Mouse (Mus musculus): ENCODE results near the gene Ces2b. TPM values are rescaled to one million over a fixed set of nuclear protein-coding genes. Genes with fewer than 3 reads are reported as not detected.
A peak's percentile ranks its signal among the peaks of the same experiment; 100 is the strongest.
"Not testable (repeated sequence)": the region's sequence is repeated elsewhere in the genome, so short reads cannot be mapped to it uniquely, and the experiment has no call there.

The Ces2b gene
- polyA plus RNA-seq (2017; shearing (Covaris generic)) = under 1 TPM in 1 of 3 experiments, not detected in 2; 0.13 TPM

GRCm38 (mm10) chr8:104831440-104831839 lies at the start of gene Ces2b:
Gene Ces2b, plus strand, starts transcription at chr8:104831572.
- ATAC-seq = no peak

DNA sequence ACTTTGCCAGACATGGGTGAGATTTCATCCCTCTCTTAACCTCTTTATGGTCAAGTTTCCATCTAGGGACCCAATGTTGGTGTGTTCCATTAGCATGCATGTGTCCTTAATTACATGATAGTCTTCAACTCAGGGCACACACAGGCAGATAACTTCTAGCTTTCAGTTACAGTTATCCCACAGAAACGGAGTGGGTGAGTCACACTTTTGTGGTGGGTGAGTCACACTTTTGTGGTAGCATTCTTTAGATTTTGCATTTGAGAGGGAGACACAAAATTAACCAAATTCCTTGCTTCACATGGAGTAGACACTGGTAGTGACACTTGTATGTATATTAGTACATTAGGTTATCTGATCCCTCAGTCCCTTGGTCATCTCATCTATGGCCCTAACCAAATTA lies 44.3 kb upstream of the Ces2b start:
- ATAC-seq = no peak

- no peak for ATAC-seq
These were observed 42.4 kb upstream of the Ces2b start for GRCm38 (mm10) chr8:104788929-104789328.

- peak; percentile 60 for ATAC-seq
These were observed 41.3 kb upstream of the Ces2b start for GRCm38 (mm10) chr8:104789886-104790680.

DNA sequence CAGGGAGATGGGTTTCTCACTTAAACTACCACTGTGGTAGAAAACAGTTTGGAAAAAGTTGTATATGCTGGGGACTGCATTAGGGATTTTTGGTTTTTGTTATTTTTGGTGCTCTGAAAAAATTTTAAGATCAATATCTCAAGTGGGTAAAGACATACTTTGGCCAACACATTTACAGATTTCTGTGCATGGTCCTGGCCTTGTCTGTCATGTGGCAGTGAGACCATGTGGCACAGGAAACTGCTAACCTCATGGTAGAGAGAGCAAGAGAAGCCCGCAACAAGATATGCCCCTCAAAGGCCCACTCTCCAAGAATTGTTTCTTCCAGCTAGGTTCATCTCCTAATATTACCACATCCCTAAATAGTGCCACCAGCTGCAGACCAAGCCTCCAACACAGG lies 32.0 kb upstream of the Ces2b start:
- no peak for ATAC-seq

DNA sequence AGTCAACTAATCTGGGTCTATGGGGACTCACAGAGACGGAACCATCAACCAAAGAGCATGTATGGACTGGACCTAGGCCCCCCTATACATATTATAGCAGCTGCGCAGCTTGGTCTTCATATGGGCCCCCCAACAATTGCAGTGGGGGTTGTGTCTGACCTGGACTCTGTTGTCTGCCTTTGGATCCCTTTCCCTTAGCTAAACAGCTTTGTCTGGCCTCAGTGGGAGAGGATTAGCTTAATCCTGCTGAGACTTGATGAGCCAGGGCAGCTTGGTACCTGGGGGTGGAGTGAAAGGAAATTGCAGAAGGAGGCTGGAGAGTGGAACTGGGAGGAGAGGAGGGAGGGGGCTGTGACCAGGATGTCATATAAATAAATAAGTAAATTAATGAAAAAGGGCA lies 25.2 kb upstream of the Ces2b start:
- no peak for ATAC-seq

- no peak for ATAC-seq
These were observed 22.6 kb upstream of the Ces2b start for GRCm38 (mm10) chr8:104808542-104809413.

GRCm38 (mm10) chr8:104809436-104809835 lies 21.9 kb upstream of the Ces2b start:
- no peak for ATAC-seq

GRCm38 (mm10) chr8:104826912-104827311 lies 4.5 kb upstream of the Ces2b start:
- ATAC-seq = no peak

- no peak for ATAC-seq
These were observed 3.2 kb upstream of the Ces2b start for GRCm38 (mm10) chr8:104828221-104828620.

DNA sequence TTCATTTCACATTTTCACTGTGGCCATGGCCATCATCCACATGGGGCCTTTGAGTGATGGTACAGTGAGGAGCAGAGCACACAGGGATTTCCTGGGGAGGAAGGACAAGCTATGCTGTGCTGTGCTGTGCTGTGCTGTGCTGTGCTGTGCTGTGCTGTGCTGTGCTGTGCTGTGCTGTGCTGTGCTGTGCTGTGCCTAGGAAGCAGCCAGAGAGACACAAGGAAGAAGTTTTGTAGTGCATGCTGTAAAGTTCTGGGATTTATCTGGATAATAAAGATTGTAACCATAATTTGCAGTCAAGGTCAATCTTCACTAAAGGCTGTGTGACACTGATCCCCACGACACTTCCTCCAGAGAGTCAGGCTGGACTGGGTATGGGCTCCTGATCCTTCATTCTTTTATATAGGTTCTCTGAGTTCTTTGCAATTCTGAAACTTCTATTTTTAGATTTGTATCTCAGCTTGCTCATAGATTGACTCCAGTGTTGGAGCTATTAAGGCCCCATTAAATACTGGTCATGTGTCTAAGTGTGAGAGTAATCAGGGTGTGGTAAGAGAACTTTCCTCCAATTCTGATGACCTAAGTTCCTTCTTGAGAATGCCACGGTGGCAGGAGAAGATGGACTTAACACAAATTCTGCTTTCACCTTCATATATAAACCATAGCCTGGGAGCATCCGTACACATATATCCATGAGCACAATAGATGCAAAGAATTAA lies 10.1 kb downstream of the Ces2b start:
- ATAC-seq = no peak

DNA sequence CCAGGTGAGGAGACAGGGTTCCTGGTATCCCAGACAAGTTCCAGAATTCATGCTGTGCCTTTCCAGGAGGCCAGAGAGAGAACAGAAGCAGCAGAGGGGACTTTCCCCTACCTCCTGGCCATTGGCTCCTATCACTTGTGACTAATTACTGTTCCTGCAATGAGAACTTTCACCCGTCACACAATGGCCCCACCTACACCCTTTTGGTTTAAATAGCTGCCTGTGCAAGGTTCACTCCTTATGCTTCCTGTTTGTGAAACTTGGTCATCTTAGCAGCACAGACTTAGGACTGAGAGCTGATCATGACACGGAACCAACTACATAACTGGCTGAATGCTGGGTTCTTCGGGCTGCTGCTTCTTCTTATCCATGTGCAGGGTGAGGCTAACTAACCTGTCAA lies 15.5 kb downstream of the Ces2b start, which contains the start of gene Ces2c:
Ces2c (plus strand) TSS at position 238 of the 400 bp plus-strand sequence.
- peak; percentile 96 for ATAC-seq

DNA sequence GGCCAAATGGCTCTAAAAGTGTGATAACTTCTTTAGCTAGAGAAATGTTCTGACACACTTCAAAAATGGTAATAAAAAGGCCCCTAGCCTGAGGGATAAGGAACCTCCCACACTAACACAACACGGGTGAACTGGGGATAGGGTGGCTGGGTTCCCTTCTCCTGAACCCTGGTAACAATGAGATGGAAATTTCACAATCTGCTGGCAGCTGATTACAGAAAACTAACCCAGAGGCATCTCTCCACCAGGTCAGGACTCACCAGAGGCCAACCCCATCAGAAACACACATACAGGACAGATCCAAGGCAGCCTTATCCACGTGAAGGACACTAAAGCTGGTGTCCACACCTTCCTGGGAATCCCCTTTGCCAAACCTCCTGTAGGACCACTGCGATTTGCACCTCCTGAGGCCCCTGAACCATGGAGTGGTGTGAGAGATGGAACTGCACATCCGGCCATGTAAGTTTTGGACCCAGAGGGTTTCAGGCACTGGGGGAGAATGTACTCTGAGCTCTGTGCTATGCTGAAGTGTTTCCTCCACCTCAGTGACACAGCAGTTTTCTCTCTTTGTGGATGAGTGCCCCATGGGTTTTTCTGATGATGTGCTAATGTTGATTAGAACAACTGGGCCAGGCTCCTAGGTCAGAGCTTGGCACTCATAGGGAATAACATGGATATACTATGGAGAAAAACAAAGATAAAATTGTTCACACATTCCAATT lies 16.5 kb downstream of the Ces2b start:
- no peak for ATAC-seq

DNA sequence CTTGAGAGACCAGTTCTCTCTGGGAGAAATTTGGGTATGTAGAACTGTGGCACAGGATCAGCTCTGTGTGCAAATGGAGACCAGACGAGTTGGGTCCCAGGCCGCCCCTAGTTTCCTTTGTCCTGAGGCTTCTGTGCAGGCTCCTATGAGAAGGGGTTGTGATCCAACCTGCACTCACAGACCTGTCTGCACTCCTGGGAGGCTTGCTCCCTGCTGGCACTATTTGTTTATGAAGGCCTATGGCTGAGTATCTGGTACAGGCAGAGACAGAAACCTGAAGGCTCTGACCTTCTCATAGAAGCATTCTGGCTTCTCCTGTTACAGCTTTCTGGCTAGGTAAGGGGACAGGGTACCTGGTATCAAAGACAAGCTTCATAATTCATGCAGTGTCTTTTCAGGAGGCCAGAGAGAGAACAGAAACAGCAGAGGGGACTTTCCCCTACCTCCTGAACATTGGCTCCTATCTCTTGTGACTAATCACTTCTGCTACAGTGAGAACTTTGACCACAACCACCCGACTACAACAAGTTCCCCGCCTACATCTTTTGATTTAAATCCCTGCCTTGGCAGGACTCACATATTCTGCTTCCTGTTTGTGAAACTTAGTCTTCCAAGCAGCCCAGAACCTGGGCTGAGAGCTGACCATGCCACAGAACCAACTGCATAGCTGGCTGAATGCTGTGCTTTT lies 35.6 kb downstream of the Ces2b start:
- peak; percentile 99 for ATAC-seq

GRCm38 (mm10) chr8:104868876-104869275 lies 37.5 kb downstream of the Ces2b start:
- not testable (repeated sequence) for ATAC-seq

- ATAC-seq = peak; percentile 98
These were observed 55.0 kb downstream of the Ces2b start for GRCm38 (mm10) chr8:104886223-104886926.
